Mouse (Mus musculus): Measurements from ENCODE around the gene Olfr1555-ps1.

- no peak for TF ChIP-seq EP300 (IDR thresholded peaks at IDR 0.05; ENCODE audit: low read depth)
- peak; percentile 39; the same call in 1 of the 2 replicates for TF ChIP-seq CTCF (IDR thresholded peaks at IDR 0.05; ENCODE audit: low read depth)
Measured at GRCm38 (mm10) chr19:12134289-12134688, 35.6 kb downstream of the Olfr1555-ps1 start.

All from liver, embryonic 14.5 days (tissue).